Mouse (Mus musculus): ENCODE measurements around the gene Gm17267.
"Not testable (repeated sequence)": the region's sequence is repeated elsewhere in the genome, so short reads cannot be mapped to it uniquely, and the experiment has no call there.

The Gm17267 gene

GRCm38 (mm10) chrX:126017257-126017656 lies at the start of gene Gm17267:
Gene Gm17267, plus strand, starts transcription at chrX:126017557.
- ATAC-seq (ENCODE audit: insufficient number of reproducible peaks, low FRiP score, low TSS enrichment): not testable (repeated sequence)

All from cerebellum, adult (tissue).